Mouse (Mus musculus) olfactory bulb, adult 2 months (tissue): ENCODE data around the gene Cela3b. TPM values are rescaled to one million over a fixed set of nuclear protein-coding genes. Genes with fewer than 3 reads are reported as not detected.

Experiments used
- H3K27ac ChIP-seq: fragments of 200-500 bp; 2 replicates; pipeline ENCODE4 v1.5.1; 2012; ENCODE audit warnings: low read depth, low read length; ENCODE audit not compliant: insufficient read depth
- H3K4me1 ChIP-seq: fragments of 200-500 bp; 2 replicates; pipeline ENCODE4 v1.6.1; 2012; ENCODE audit warnings: low read length; ENCODE audit not compliant: control insufficient read depth, insufficient read depth
- H3K4me3 ChIP-seq: fragments of 200-500 bp; 2 replicates; pipeline ENCODE4 v1.5.1; 2012; ENCODE audit warnings: mild to moderate bottlenecking, low read depth, low read length, moderate library complexity; ENCODE audit not compliant: insufficient read depth
- CTCF ChIP-seq: fragments of 200-500 bp; IDR thresholded peaks from 2 replicates; pipeline ENCODE4 v1.5.1; 2012; ENCODE audit warnings: low read depth, mild to moderate bottlenecking, low read length, moderate library complexity; ENCODE audit not compliant: insufficient read depth
- POLR2A ChIP-seq: fragments of 200-500 bp; IDR thresholded peaks from 2 replicates; pipeline ENCODE4 v1.6.1; 2012; ENCODE audit warnings: mild to moderate bottlenecking, low read depth, low read length, moderate library complexity; ENCODE audit not compliant: insufficient read depth
- WGBS: fragments of 180-500 bp; shearing (Covaris S2); methylation state at CpG from one replicate; pipeline ENCODE4 v1.1.7; 2018; 5-methylcytosine and 5-hydroxymethylcytosine counted together
- polyA plus RNA-seq: library from polyadenylated mRNA; stranded (reverse); fragments of >200 nt; gene quantifications from 2 replicates; pipeline ENCODE4 v1.2.4, GENCODE M21; 2012; ENCODE audit warnings: low replicate concordance; ENCODE audit not compliant: missing spikeins, insufficient read depth, insufficient read length

Gene Cela3b
- polyA plus RNA-seq = not detected in 2 replicates

GRCm38 (mm10) chr4:137430502-137430901 lies at the start of gene Cela3b:
Gene Cela3b (minus strand): TSS chr4:137430540.
- Histone ChIP-seq H3K4me3 (no peak within 1 kb of the TSS), H3K4me1 (peaks cover 5% of the 10 kb centered on the region; the same call in 1 of the 2 replicates), H3K27ac (no peak within 1 kb of the TSS)
- no peak for TF ChIP-seq POLR2A
- TF ChIP-seq CTCF = no peak
- WGBS = 98% methylated on average over 4 of the region's 4 CpGs

DNA sequence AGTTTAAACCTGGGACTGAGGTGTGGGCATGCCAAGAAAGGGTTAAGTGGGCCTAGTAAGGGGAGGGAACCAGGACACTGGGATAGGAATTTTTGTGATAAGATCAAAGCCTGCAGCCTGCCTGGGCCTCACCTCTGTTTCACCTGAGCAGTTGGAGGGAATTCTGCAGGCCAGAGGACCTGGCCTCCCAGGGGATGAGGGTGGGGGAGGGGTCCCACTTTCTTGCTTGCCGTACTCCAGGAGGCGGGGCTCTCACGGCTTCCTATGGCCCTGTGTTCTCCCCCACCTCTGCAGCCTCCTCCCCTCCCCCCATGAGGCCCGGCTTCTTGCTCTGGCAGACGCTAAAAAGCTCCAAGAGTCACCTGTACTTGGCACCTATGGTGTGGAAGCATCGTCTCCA lies 49.4 kb upstream of the Cela3b start:
- WGBS = 55% methylated on average over 6 of the region's 6 CpGs
- peaks cover 26% of the 10 kb centered on the region for H3K4me1 ChIP-seq
- no peak for TF ChIP-seq CTCF
- no peak for TF ChIP-seq POLR2A
- no peak overlapping the region for H3K4me3 ChIP-seq
- no peak overlapping the region for H3K27ac ChIP-seq

- Histone ChIP-seq H3K27ac (no peak overlapping the region), H3K4me1 (peaks cover 23% of the 10 kb centered on the region), H3K4me3 (no peak overlapping the region)
- TF ChIP-seq CTCF (no peak), POLR2A (no peak)
- WGBS = 84% methylated on average over 5 of the region's 5 CpGs
Observed at GRCm38 (mm10) chr4:137478306-137478705, 48.0 kb upstream of the Cela3b start.

- Histone ChIP-seq H3K27ac (no peak overlapping the region), H3K4me3 (no peak overlapping the region), H3K4me1 (peaks cover 23% of the 10 kb centered on the region)
- TF ChIP-seq CTCF (no peak), POLR2A (no peak)
- 77% methylated on average over 6 of the region's 6 CpGs for WGBS
Observed at GRCm38 (mm10) chr4:137477611-137478010, 47.3 kb upstream of the Cela3b start.

GRCm38 (mm10) chr4:137476761-137477237 lies 46.5 kb upstream of the Cela3b start:
- 31% methylated on average over 17 of the region's 17 CpGs for WGBS
- peaks cover 23% of the 10 kb centered on the region for H3K4me1 ChIP-seq
- TF ChIP-seq CTCF = no peak
- TF ChIP-seq POLR2A = no peak
- H3K4me3 ChIP-seq = no peak overlapping the region
- no peak overlapping the region for H3K27ac ChIP-seq

GRCm38 (mm10) chr4:137476065-137476760 lies 45.9 kb upstream of the Cela3b start:
- Histone ChIP-seq H3K4me3 (no peak overlapping the region), H3K27ac (no peak overlapping the region), H3K4me1 (peaks cover 20% of the 10 kb centered on the region)
- TF ChIP-seq POLR2A = no peak
- no peak for TF ChIP-seq CTCF
- 49% methylated on average over 10 of the region's 10 CpGs for WGBS

DNA sequence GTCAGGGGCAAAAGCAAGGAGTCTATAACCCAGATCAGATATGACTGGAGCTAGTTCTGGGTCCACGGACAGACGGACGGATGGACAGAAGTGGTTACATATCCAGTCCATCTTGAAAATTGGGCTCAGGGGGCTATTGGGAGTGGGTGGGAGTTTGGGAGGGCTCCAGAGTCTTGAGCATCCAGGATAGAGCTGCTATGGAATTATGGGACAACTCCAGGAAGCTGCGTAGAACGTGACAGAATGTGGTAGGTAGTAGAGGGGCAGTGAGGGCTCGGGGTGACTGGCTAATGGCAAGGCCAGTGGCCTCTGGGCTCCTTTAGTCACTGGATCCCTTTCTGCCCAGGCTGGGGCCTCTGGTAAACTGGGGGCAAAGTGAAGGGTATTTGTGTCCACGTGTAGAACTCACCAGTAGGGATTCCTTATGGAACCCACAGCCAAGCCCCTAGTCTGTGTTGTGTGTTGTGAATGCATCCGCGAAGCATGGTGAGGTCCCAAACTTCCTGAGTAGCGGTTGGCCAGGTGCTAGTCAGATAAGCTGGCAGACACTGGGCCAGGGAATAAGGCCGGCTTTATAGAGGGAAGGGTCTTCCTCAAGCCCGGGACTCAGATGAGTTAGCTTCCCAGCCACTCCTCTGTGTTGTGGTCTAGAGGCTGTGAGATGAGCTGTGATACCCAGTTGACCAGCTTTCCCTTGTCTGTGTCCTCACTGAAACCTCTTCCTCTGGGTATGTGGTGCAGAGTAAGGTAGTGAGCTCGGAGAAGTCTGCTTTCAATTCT lies 45.1 kb upstream of the Cela3b start:
- H3K4me3 ChIP-seq = no peak overlapping the region
- WGBS = 91% methylated on average over 13 of the region's 13 CpGs
- H3K27ac ChIP-seq = no peak overlapping the region

DNA sequence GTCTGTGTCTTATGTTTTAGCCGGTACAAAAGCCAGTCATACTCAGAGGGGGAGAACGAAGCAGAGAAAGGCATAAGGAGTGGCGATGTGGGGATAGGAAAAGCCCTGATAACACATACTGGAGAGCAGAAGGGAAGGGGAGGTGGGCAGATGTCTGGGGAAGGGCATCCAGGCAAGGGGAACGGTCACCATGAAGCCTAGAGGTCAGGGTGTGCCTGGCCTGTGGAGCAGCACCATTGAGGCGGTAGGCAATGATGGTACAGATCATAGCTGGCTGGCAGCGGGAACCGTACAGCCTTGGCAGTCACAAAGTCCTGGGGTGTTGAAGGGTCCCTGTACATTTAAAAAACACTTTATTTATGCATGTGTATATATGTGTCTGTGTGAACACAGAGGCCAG lies 44.4 kb upstream of the Cela3b start:
- Histone ChIP-seq H3K4me3 (no peak overlapping the region), H3K27ac (no peak overlapping the region), H3K4me1 (peaks cover 15% of the 10 kb centered on the region)
- TF ChIP-seq POLR2A (no peak), CTCF (no peak)
- 93% methylated on average over 7 of the region's 7 CpGs for WGBS

More for the DNA sequence above, 45.1 kb upstream of the Cela3b start:
- H3K4me1 ChIP-seq = peaks cover 15% of the 10 kb centered on the region
- no peak for TF ChIP-seq CTCF
- TF ChIP-seq POLR2A = no peak
